Mouse (Mus musculus) cortical plate, adult 2 months (tissue): ENCODE data around the gene Tab2.

Source experiments
- CTCF ChIP-seq: fragments of 200-500 bp; IDR thresholded peaks from 2 replicates; pipeline ENCODE4 v1.5.1; 2011; ENCODE audit warnings: mild to moderate bottlenecking, control low read depth, low read length; ENCODE audit not compliant: insufficient read depth; ENCODE audit errors: extremely low read depth
- POLR2A ChIP-seq: fragments of 200-500 bp; IDR thresholded peaks from 2 replicates; pipeline ENCODE4 v1.6.1; 2011; ENCODE audit warnings: mild to moderate bottlenecking, low read length, control low read depth; ENCODE audit not compliant: insufficient read depth; ENCODE audit errors: extremely low read depth

DNA sequence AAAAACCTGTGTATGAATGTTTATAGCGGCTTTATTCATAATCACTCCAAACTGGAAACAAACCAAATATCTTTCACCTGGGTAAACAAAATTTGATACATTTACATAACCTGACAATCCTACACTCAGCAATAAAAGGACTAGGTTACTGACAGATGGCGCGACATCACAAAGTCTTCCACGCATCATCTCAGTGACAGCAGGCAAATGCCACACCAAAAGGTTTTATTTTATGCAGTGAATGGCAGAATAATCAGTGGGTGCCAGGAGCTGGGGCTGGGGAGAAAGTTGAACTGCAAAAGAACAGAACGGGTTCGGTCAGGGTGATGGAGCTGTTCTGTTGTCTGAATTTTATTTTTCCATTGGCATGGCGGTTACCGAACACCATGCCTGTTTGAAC is 31.5 kb upstream of the Tab2 start:
- TF ChIP-seq CTCF (no peak), POLR2A (no peak)
